In genomic region chr13:109343596-109343995, GRCm38 (mm10) we compare ENCODE assay signal across 8 mouse cellular contexts.
DNase-seq lines count a peak whose midpoint lies in the region; ATAC-seq lines count a peak whose summit lies in the region.

No protein-coding gene starts in this region.

- H3K4me2 ChIP-seq in hindbrain, embryonic 15.5 days: peak overlapping the region; percentile 3; the same call in 1 of the 2 replicates

- WGBS in hindbrain, embryonic 15.5 days: 2% methylated on average over 4 of the region's 4 CpGs

- no peaks in the 10 kb centered on the region for H3K36me3 ChIP-seq in hindbrain, embryonic 15.5 days

- no peak overlapping the region for H3K27ac ChIP-seq in hindbrain, embryonic 15.5 days (replicated peaks)

- no peak overlapping the region for H3K9ac ChIP-seq in hindbrain, embryonic 15.5 days

- no peak overlapping the region for H3K4me3 ChIP-seq in hindbrain, embryonic 15.5 days

- H3K27me3 ChIP-seq in hindbrain, embryonic 15.5 days: no peaks in the 10 kb centered on the region

- ATAC-seq in frontal cortex, adult (ENCODE audit: low TSS enrichment): peak; percentile 99
- ATAC-seq in hindbrain, embryonic 15.5 days (ENCODE audit: low FRiP score, low read depth): peak; percentile 93

- peak; percentile 79 for DNase-seq in R1 (ENCODE audit: low read depth, low spot score)
- DNase-seq in cerebellum, adult 8-10 months: peak; percentile 80
- peak; percentile 77 to 90 for DNase-seq in layer of hippocampus, postnatal 14 days (ENCODE audit: low spot score in 2 of 2)
- peak; percentile 90 for DNase-seq in lung, postnatal 10 days
- peak; percentile 54 for DNase-seq in retina, adult 2 months (ENCODE audit: low read depth, low spot score)
- DNase-seq in thymus, postnatal 25 days: peak; percentile 59

- no peaks in the 10 kb centered on the region for H3K9me3 ChIP-seq in hindbrain, embryonic 15.5 days

- peaks cover 13% of the 10 kb centered on the region; the same call in 1 of the 2 replicates for H3K4me1 ChIP-seq in hindbrain, embryonic 15.5 days (replicated peaks)
